In genomic region chr17:65739874-65740725, GRCm38 (mm10) we compare ENCODE assay signal across 19 mouse cellular contexts. TPM values are rescaled to one million over a fixed set of nuclear protein-coding genes. Genes with fewer than 3 reads are reported as not detected.
DNase-seq lines count a peak whose midpoint lies in the region; ATAC-seq and TF ChIP-seq lines count a peak whose summit lies in the region.
"Had no signal": no experiment of that assay in that cellular context is flagged by ENCODE, and none has a peak within 500 bp of the region (broad histone marks: within the 10 kb centered on the region; RNA-seq: fewer than 3 reads in every experiment).

No protein-coding gene starts in this region.

- no peak overlapping the region for H3K9ac ChIP-seq in liver, postnatal 0 days (replicated peaks)
- H3K9ac ChIP-seq: forebrain, embryonic 12.5 days; hindbrain, embryonic 12.5 days; kidney, embryonic 15.5 days; liver, embryonic 15.5 days had no signal

- no peaks in the 10 kb centered on the region for H3K36me3 ChIP-seq in liver, postnatal 0 days (replicated peaks; ENCODE audit: insufficient read depth, low read length)
- peaks cover 17% of the 10 kb centered on the region for H3K36me3 ChIP-seq in forebrain, embryonic 10.5 days (replicated peaks)
- H3K36me3 ChIP-seq: forebrain, embryonic 12.5 days; hindbrain, embryonic 12.5 days; kidney, embryonic 15.5 days; liver, embryonic 15.5 days had no signal

- TF ChIP-seq EP300 in liver, postnatal 0 days (IDR thresholded peaks at IDR 0.05; ENCODE audit: low read depth), result peak; percentile 38; the same call in 1 of the 2 replicates

- TF ChIP-seq POLR2A in bone marrow, adult 2 months (IDR thresholded peaks at IDR 0.05; ENCODE audit: borderline replicate concordance, control insufficient read depth, low read depth, low read length), result no peak

- 69% methylated on average over 15 of the region's 15 CpGs for WGBS in liver, postnatal 0 days (ENCODE audit: insufficient replicate concordance)
- 69% methylated on average over 15 of the region's 15 CpGs for WGBS in bone marrow, adult 2 months
- WGBS in forebrain, embryonic 10.5 days, result 87% methylated on average over 15 of the region's 15 CpGs

- no peaks in the 10 kb centered on the region for H3K27me3 ChIP-seq in liver, postnatal 0 days (ENCODE audit: insufficient read depth, low read length)
- no peaks in the 10 kb centered on the region for H3K27me3 ChIP-seq in forebrain, embryonic 10.5 days (ENCODE audit: poor library complexity, severe bottlenecking)
- H3K27me3 ChIP-seq: forebrain, embryonic 12.5 days; hindbrain, embryonic 12.5 days; kidney, embryonic 15.5 days; liver, embryonic 15.5 days had no signal

- no peak overlapping the region for H3K27ac ChIP-seq in liver, postnatal 0 days (ENCODE audit: low read depth)
- H3K27ac ChIP-seq in bone marrow, adult 2 months (ENCODE audit: control insufficient read depth, insufficient read depth, low read depth, low read length, poor library complexity), result peak overlapping the region; percentile 24; the same call in 1 of the 2 replicates
- no peak overlapping the region for H3K27ac ChIP-seq in forebrain, embryonic 10.5 days
- H3K27ac ChIP-seq: forebrain, embryonic 12.5 days; hindbrain, embryonic 12.5 days; kidney, embryonic 15.5 days; liver, embryonic 15.5 days had no signal

- no peak overlapping the region for H3K4me3 ChIP-seq in liver, postnatal 0 days (ENCODE audit: low read depth, low read length)
- no peak overlapping the region for H3K4me3 ChIP-seq in bone marrow, adult 2 months (replicated peaks; ENCODE audit: control insufficient read depth, low read depth, low read length)
- H3K4me3 ChIP-seq in forebrain, embryonic 10.5 days, result no peak overlapping the region
- H3K4me3 ChIP-seq: forebrain, embryonic 12.5 days; hindbrain, embryonic 12.5 days; kidney, embryonic 15.5 days; liver, embryonic 15.5 days had no signal

- peak; percentile 53 for ATAC-seq in liver, postnatal 0 days
- peak; percentile 50 for ATAC-seq in megakaryocyte-erythroid progenitor cell, adult 5-6 weeks (replicated peaks; ENCODE audit: low FRiP score, low TSS enrichment, poor library complexity, severe bottlenecking)
- ATAC-seq: lung, postnatal 0 days had no signal

- TF ChIP-seq CTCF in liver, postnatal 0 days (IDR thresholded peaks at IDR 0.05; ENCODE audit: low read depth), result no peak
- TF ChIP-seq CTCF in bone marrow, adult 2 months (IDR thresholded peaks at IDR 0.05; ENCODE audit: control insufficient read depth, insufficient read depth, low read length), result no peak

- DNase-seq in adrenal gland, adult 2 months, result peak; percentile 40
- no peak for DNase-seq in adrenal gland, postnatal 4 days (ENCODE audit: low spot score in 2 of 2)
- DNase-seq in liver, postnatal 0 days, result no peak
- DNase-seq in liver, result no peak
- no peak for DNase-seq in forebrain, embryonic 10.5 days (ENCODE audit: extremely low spot score, low spot score)
- no peak for DNase-seq in embryo, embryonic 10 days (ENCODE audit: low spot score)
- DNase-seq: adrenal gland, postnatal 10 days; cerebellum, adult 11-12 months; cerebellum, postnatal 14 days; gastrocnemius, postnatal 10 days; heart, adult 18-20 months; thymus, adult 18-20 months had no signal

- no peak overlapping the region for H3K4me2 ChIP-seq in liver, postnatal 0 days (ENCODE audit: low read depth, low read length)
- H3K4me2 ChIP-seq: forebrain, embryonic 12.5 days; hindbrain, embryonic 12.5 days; kidney, embryonic 15.5 days; liver, embryonic 15.5 days had no signal

- peaks cover 6% of the 10 kb centered on the region for H3K4me1 ChIP-seq in liver, postnatal 0 days (ENCODE audit: insufficient read depth)
- H3K4me1 ChIP-seq in bone marrow, adult 2 months (ENCODE audit: control insufficient read depth, insufficient read depth, low read length), result no peaks in the 10 kb centered on the region; the same call in 1 of the 2 replicates
- H3K4me1 ChIP-seq in forebrain, embryonic 10.5 days, result peaks cover 23% of the 10 kb centered on the region
- H3K4me1 ChIP-seq: kidney, embryonic 15.5 days had no signal

- H3K9me3 ChIP-seq in liver, postnatal 0 days (ENCODE audit: low read length), result no peaks in the 10 kb centered on the region
- H3K9me3 ChIP-seq in forebrain, embryonic 10.5 days, result peaks cover 9% of the 10 kb centered on the region
- H3K9me3 ChIP-seq: forebrain, embryonic 12.5 days; hindbrain, embryonic 12.5 days; kidney, embryonic 15.5 days; liver, embryonic 15.5 days had no signal

RNA-seq across cellular contexts. Expression of gene Rab31, which starts 32.5 kb away (rescaled TPM):
- 10 to 100 TPM; 36.7 to 48.2 TPM for total RNA-seq in adrenal gland, adult 2 months (2021)
- 15.9 and 16.7 TPM in 2 replicates for polyA plus RNA-seq in adrenal gland, adult 2 months (2012; rRNA removed)
- 10 to 100 TPM; 43.3 to 46.2 TPM for total RNA-seq in adrenal gland, postnatal 4 days (2021)
- 6.5 and 7.2 TPM in 2 replicates for polyA plus RNA-seq in liver, postnatal 0 days (2015; fragmentation: Nextera tagmentation; extraction: Ambion mirVana)
- 6.8 and 18.0 TPM in 2 replicates for polyA plus RNA-seq in bone marrow, adult 2 months (2011; ENCODE audit: insufficient read depth, insufficient read length, low replicate concordance, missing spikeins)
- 1.3 and 4.3 TPM in 2 replicates for total RNA-seq in megakaryocyte-erythroid progenitor cell, adult 5-6 weeks (2014; fragmentation: Nextera tagmentation)
- 3.4 and 4.4 TPM in 2 replicates for total RNA-seq in megakaryocyte-erythroid progenitor cell, adult 5-6 weeks (2017)
- polyA plus RNA-seq in forebrain, embryonic 10.5 days (2016; fragmentation: Nextera tagmentation; extraction: Ambion mirVana), result 58.6 and 64.7 TPM in 2 replicates

RNA-seq across cellular contexts. Expression of gene Ppp4r1, which starts 42.3 kb away (rescaled TPM):
- total RNA-seq in adrenal gland, adult 2 months (2021), result 10 to 100 TPM; 59.2 to 60.7 TPM
- 19.1 and 24.9 TPM in 2 replicates for polyA plus RNA-seq in adrenal gland, adult 2 months (2012; rRNA removed)
- total RNA-seq in adrenal gland, postnatal 4 days (2021), result 10 to 100 TPM; 77.6 to 84.9 TPM
- 8.0 TPM in 2 replicates for polyA plus RNA-seq in liver, postnatal 0 days (2015; fragmentation: Nextera tagmentation; extraction: Ambion mirVana)
- 17.9 and 28.6 TPM in 2 replicates for polyA plus RNA-seq in bone marrow, adult 2 months (2011; ENCODE audit: insufficient read depth, insufficient read length, low replicate concordance, missing spikeins)
- total RNA-seq in megakaryocyte-erythroid progenitor cell, adult 5-6 weeks (2014; fragmentation: Nextera tagmentation), result 43.6 and 60.8 TPM in 2 replicates
- 23.8 and 37.2 TPM in 2 replicates for total RNA-seq in megakaryocyte-erythroid progenitor cell, adult 5-6 weeks (2017)
- 61.5 and 66.0 TPM in 2 replicates for polyA plus RNA-seq in forebrain, embryonic 10.5 days (2016; fragmentation: Nextera tagmentation; extraction: Ambion mirVana)
